Mouse (Mus musculus) NIH3T3 (cell line): ENCODE measurements around the gene Gse1.

Source experiments
- DNase-seq: peaks from one replicate; pipeline ENCODE4 v3.0.0-alpha.2; 2012; ENCODE audit warnings: low read depth

Gse1 gene

DNA sequence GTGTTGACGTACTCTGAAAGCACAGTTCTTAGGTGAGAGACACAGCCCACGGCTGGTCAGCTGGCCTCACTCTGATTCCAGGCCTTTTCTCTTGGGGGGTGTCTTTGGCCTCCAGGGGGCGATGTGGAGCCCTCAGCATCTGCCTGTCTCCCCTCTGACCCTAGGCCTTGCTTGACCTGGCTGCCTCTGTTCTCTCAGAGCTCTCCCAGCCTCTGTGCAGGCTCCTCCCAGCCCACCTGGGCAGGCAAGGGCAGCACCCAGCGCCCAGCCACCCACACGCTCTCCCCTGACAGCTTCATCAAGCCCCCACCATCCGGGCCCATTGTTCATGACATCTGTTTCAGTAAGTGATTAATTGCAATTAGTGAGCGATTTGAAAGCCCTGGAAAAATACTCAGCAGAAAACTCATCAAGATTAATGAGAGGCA is 176.4 kb downstream of the Gse1 start:
- DNase-seq: peak; percentile 24

DNA sequence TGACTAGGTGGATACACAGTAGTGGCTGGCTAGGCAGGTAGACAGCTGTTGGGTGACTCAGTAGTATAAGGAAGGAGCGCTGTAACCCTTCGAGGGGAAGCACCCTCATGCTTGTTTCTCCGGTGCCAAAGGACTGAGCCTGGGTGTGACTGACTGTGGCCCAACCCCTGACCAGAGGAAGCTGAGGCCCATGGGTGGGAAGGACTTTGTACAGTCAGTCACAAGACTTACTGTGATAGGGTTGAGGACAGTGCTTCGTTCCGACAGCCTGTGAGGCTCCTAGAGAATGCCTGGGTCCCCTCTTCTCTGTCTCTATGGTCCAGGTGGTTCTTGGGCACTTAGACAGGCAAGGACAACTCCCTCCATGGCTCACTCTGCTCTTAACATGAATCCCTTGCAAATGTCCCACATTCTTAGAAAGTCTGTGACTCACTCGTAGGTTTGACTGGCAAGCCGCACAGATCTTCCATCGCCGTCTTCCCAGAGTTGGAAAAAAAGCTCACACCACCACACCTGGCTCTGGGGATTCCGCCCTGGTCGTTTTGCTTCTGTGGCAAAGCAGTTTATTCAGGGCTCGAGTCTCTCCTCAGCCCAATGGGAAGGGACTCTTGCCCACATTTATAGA is 177.9 kb downstream of the Gse1 start:
- no peak for DNase-seq

DNA sequence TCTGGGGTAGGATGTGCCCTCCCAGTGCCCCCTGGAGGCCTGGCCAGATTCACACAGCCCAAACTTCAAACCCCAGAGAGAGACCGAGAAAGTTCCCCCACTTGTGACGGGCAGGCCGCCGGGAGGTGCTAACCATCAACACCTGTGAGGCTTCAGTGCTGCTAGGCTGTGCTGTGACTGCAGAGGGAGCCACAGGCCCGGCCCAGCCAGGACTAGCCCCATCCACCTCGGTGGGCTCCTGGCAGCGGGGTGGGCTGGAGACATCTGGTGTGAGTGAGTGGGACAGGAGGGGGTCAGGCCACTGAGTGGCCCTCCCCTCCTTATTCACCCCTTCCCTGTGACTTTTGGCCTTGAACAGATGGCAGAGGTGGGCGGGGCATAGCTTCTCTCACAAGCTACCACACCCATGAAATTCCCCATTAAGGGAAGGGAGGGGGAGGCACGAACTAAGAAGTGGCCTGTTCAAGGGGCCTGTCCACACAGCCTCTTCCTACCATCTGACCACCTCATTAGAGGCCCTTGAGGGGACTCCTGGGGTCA is 179.5 kb downstream of the Gse1 start:
- peak; percentile 52 for DNase-seq

DNA sequence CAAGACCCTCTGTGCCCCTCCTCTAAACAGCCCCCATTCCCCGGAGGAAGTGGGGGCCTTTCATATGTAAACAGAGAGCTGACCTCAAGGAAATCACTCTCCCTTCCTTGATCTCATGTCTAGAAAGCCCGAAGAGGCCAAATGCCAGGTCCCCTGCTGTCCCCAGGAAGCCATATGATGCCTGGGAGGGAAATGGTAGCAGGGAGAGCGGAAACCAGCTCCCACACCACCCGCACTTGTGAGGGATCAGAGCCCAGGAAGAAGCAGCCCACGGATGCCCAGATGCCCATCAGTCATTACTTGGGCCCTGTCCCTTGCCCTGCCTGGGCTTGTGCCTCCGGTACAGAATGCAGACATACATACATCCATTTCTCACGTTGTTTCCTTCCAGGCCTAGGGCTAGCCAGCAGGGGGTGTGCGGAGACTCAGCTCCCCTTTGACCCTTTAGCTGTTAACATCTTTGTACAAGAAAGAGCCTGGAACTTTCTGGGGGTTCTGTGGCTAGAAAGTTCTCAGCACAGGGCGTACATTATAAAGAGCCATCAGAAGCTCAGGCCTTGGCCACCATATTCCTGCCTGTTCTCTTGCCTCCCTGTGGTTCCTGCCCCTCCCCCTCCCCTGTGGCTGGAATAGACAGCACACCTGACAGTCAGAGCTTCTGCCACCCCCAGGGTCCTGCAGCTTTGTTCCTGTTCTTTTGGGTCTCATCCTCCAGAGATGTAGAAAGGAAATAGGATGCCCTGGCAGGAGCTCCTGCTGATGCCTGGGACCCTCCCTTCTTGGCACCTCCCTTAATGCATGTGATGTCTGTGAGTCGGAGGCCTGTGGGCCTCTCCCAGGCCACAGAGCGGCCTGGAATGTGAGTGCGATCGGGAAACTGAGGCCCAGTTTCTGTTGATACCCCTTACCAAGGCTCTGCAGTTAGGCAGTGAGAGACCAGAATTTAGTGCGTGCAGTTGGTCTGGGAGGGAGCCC is 180.3 kb downstream of the Gse1 start:
- DNase-seq: peak; percentile 79

DNA sequence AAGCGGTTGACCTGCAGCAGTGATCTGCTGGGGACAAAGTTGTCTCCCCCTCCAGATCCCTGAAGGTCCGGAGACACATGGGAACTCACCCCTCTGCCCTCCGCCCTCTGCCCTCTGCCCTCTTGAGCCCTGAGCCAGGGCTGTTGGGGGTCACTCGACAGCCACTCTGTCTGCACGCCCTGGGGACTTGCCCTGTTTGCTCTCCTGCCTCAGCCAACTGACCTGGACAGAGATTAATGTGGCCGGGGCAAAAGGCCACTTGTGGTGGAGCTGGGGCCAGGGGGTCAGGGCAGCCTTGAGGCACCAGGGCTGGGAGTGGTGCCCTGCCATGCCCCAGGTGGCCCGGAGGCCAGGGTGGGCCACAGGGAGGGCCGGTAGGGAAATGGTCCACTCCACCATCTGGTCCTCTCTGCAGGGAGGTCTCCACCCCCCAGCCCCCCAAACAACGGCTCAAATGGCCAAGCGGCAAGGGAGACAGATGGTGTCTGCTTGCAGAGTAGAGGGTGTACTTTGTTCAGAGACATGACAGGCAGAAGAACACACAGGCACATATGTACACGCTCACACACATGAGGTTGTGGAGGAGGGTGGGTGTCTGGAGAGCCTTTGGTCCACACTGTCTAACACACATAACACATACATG is 181.2 kb downstream of the Gse1 start:
- no peak for DNase-seq

DNA sequence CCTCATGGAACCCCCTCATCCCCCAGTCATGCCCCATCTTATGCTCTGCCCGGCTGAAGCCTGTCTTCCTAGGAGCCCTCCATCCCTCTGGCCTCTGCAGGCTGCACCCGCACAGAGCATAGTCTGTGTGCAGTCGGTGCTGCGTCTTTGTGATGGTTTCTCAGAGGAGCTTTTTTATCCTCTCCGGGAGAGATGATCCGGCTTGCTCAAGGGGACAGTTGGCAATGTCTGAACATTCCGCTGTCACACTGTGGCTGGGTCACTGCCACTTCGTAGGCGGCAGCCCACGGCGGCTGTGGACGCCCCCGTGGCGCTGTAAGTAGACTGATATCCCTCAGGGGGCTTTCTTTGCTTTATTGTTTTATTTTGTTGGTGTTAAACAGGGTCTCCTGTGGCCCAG is 182.8 kb downstream of the Gse1 start:
- DNase-seq: no peak

DNA sequence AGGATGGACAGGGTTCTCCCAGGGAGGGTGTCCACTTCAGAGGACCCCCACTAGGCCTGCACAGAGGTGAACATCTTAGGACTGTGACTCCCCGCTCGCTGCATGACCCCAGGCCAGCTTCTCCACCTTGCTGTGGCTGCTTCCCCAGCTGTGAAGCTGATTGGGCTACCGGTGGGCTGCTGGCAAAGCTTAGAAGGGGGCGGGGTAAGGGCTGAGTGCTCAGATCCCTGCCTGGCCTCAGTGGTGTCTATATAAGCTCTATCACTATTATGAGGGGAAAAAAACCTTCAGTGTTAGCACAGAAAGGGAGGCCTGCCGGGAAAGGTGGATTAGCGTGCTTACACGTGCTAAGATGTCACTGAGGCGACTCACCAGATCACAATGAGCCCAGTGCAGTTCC is 183.6 kb downstream of the Gse1 start:
- peak; percentile 38 for DNase-seq

DNA sequence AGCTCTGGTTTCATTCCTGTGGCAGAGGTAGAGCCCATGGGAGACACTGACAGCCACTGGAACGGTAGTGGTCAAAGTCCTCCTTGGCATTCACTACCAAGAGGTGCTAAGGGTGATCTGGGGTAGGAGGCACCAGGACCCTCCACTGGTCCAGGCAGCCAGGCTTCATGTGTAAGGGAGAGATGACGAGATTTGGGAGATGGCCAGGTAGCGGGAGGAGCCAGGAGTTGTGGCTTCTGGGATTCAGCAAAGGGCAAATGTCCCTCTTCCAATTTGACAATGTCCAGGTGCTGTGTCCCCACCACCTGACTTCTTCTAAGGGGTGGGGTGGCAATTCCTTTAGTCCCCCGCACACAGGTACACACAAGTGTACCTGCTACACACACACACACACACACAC is 184.1 kb downstream of the Gse1 start:
- no peak for DNase-seq

DNA sequence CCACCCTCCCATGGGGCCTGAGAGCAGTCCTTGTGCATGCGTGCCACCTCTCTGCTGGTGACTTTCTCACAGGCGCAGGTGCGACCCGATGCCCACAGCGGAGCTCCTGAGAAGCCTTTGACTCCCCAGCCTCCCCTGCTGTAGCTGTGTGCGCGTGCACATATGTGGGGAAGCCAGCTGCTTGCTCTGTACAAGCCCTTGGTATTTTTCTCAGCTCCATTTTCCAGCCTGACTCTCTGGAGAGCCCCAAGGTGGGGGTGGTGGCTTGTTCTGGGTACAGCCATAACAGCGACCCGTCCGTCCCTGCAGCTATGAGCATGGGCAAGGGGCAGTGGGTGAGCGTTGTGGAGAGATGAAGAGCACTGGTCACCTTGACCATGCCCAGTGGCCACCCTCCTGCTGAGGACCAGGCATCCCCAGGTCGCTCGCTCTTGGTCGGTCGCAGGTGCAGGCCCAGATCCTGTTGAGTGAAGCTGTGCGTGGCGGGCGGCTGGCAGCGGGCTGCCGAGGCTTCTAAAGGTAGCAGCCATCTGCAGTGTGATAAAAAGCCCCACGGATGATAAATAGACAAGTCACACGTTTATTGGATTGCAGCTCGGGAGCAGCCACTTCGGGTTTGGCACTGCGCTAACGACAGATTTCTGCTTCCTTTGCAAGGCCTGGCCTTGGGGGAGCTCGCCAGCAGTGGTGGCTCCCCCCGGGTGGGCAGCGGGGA is 184.8 kb downstream of the Gse1 start:
- DNase-seq: no peak

DNA sequence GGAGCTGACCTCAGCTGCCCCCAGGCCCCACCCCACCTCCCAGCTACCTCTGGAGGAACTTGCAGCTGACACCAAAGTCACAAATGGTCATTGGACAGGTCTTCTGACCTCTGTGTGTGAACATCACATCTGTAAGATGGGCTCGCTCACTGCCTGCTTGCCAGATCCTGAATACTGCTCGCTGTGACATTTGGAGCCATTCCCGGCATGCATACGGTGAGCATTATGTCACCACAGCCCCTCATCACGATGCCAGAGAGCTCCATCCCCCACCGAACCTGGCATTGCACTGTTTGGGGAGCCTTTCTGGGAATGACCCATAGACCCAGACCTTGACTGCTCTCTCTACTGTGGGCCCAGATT is 185.4 kb downstream of the Gse1 start:
- DNase-seq: no peak

DNA sequence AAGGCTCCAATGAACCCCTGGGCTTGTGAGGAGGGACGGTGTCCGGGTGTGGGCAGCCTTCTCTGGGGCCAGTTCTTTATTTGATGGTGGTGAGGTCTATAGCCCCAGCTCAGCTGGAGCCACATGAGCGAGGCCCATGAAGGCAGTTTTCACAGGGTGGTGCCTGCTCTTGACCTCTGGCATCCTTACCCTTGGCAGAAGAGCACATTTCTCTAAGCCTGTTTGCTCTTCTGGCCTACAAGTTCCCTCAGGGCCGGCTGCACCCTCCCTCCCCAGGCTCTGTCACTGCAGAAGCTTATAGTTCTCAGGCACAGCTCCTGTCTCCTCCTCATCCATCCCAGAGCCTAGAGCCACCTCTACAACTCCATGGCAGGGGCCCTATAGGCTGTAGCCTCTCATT is 186.0 kb downstream of the Gse1 start:
- no peak for DNase-seq

DNA sequence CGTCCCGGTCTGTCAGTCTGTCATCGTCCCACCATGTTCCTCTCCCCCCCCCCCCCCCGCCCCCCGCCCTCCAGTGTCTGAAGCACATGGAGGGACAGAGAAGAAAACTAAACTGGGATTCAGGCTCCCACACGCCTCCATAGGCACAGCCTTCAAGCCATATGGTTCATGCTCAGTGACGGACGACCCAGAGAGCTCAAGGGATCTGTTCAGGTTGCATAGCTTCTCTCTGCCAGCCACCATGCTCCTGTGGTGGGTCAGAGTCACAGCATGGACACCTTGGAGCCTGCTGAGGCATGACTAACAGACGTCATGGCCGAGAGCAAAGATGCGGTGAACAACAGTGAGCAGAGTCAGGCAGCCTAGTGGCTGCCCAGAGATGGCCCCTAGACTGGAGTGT is 187.2 kb downstream of the Gse1 start:
- DNase-seq: no peak

DNA sequence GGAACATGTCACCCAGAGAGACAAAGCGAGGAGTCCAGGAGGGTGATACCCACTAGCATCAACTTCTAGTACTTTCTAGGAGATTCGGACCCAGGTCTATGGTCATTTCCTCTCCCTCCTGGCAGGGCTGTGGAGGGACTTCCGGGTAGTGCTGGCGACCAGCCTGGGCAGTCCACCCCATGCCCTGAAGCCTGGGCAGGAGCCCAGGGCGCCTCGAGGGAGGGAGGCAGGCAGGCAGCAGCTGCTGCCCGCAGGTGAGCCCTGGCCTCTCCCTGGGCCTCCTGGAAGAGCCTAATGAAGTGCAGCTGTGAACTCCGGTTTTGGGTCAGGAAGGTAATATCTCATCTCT is 187.9 kb downstream of the Gse1 start:
- no peak for DNase-seq

DNA sequence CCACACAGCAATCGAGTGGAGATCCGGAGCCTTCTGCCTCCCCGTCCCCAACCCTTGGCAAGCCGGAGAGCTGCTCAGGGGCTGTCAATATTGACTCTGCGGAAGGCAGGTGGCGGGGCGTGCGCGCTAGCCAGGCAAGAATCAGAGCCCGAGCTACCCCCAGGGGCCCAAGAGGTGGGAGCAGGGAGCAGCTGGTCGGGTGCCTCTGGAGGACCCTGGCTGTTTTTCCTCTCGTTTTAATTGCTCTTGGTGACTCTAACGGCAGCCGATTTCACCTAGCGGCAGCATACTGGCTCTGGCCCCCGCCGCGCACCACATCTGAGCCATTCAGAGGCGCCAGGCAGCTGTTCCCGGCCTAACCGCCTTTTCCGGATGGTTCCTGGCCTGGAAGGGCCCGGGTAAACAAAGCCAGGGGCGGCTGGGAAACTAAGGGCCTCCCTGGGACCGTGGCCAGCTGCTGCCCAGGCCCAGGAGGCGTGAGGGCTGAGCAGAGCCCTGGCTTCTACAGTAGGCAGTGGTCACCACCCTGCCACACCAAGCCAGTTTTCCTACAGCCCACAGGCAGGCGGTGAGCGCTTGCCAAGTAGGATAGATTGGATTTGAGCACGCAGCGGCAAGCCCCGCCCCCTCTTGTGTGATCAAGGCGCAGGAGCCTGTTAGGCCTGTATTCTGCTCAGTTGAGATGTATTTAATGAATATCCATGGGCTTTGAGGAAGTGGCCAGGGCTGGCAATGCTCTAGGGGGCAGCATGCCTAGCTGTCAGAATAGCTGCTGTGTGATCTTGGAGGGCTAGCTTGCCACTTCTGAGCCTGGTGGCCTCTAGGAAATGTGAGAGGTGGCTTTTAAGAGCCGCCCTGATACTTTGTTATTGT is 188.5 kb downstream of the Gse1 start:
- DNase-seq: peak; percentile 22

DNA sequence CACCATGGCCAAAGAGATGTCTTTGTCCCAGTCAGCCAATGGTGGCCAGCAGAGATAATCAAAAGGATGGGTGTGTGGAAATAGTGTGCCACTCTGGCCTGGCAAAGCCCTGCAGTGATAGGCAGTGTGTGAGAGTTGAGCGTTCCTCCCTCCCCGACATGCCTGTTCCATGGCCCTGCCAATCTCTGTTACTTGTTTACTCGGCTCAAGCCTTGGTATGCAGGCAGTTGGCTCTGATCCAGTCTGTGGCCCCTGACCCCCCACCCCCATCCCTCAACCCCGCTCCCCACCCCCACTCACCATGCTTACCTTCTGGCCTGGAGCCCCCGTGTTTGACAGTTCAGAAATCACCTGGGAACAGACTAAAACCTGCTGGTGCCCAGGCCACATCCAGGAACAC is 189.9 kb downstream of the Gse1 start:
- DNase-seq: no peak

DNA sequence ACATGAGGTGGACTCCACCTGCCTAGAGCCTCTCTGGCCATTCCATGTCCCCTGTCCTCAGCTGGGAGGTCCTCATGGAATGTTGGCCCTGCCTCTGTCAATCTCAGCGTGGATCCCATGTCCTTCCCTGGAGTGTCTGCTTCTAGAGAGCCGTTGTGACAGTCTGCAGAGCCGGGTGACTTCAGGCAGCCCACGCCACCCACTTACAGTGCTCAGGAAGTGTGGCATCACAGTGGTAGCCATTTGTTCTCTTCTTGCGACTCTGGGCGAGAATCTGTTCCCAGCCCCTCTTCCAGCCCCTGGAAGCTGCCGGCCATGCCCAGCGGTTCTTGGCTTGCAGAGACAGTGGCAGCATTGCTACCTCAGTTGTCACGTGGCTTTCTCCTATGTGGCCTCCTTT is 191.4 kb downstream of the Gse1 start:
- DNase-seq: no peak

DNA sequence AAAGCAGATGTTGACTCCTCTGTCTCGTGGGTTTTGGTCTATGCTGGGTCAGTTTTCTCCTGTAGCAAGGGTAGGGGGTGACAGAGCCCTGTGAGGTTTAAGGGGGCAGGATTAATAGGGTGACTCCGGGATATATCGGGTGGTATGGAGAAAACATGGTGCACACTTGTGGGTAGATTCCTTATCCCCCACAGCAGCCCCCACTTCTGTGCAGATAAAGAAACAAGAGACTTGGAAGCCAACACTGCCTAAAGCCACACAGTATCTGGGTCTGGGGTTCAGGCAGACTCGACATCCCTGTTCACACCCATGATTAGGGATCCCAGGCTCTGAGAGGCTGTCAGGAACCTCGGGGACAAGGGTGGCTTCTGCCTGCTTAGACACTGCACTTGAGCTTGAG is 192.0 kb downstream of the Gse1 start:
- DNase-seq: no peak

DNA sequence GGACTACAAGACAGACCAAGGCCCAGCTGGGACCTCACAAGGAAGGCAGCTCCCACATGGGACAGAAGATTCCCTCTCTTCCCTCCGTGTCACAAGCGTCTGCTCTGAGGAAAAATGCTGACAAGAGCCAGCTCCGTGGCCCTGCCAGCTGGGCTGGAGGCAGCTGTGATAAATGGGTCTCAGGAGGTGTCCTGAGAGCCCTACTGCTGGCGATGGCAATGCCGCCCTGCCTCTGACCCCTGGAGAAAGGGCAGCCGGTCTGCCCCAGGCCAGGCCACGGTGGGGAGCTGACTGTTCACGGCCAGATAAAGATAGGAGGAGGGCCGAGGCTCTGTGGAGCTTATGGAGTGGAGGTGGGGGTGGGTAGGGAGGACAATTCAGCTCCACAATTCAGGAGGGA is 193.4 kb downstream of the Gse1 start:
- DNase-seq: no peak

DNA sequence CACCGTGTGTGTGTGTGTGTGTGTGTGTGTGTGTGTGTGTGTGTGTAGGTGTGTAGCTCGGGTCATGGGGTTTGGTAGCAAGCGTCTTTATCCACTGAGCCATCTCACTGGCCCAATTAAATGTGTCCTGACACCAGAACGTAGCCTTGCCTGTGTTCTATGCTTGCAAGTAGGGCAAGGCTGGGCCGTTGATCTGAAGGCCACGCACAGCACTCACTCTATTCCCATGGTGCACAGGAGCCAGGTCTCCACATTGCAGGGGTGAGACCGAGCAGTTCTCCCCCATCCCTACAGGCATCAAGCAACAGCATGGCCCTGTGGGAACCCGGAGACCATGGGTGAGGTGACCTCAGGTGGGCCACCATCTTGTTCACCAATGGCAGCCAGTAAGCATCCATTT is 194.0 kb downstream of the Gse1 start:
- no peak for DNase-seq

DNA sequence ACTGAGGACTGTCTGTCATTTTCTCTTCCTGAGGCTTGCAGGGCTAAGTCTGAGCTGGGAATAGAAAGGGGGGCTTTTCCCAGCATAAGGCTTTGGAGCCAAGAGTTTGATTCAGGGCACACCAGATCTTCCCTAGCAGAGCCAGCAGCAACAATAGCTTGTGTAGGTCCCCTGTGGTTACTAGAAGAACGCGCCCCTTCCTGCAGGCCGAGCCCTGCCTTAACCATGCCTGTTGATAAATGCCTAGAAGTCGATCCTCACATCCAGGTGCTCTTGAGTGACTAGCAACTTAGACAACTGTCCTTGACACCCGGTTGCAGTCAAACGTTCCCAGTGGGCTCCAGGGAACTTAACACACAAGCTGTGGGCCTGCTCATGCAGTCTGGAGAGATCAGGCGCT is 195.3 kb downstream of the Gse1 start:
- DNase-seq: no peak

DNA sequence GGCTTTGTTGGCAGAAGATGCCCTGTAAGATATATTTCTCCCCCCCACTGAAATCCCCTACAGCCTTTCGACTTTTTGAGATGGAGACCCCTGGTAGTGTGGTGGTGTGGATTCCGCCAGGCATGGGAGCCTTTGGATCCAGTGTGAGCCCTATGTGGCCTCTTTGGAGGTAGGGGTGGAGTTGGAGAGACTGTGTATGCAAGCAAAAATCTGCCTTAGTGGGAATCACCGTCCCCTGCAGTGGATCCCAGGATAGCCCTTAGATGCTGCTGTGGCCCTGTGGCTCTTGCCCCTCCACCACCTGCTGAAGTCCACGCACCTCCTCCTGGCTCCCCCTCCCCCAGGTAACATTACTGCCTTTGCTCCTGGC is 196.6 kb downstream of the Gse1 start:
- DNase-seq: no peak
